Mouse (Mus musculus) intestine, embryonic 14.5 days (tissue): ENCODE measurements around the gene Tmub1. TPM values are rescaled to one million over a fixed set of nuclear protein-coding genes. Genes with fewer than 3 reads are reported as not detected.

Experiments
- ATAC-seq: fragments of 200-750 bp; cut with Nextera tagmentation; replicated peaks from 2 replicates; pipeline ENCODE4 v1.8.0; 2017; ENCODE audit warnings: low read depth, moderate number of reproducible peaks, moderate TSS enrichment, moderate library complexity; ENCODE audit not compliant: low FRiP score, low TSS enrichment
- DNase-seq: peaks from one replicate; pipeline ENCODE4 v3.0.0-alpha.2; 2018; ENCODE audit warnings: low spot score
- H3K27ac ChIP-seq: fragments of 300-500 bp; sonication (generic); 2 replicates; pipeline ENCODE4 v1.5.1; 2014; ENCODE audit warnings: low read depth, mild to moderate bottlenecking, control low read depth
- H3K27me3 ChIP-seq: fragments of 300-500 bp; sonication (generic); replicated peaks from 2 replicates; pipeline ENCODE4 v1.6.1; 2014; ENCODE audit warnings: low read length, control low read depth; ENCODE audit not compliant: control insufficient read depth, insufficient read depth
- H3K36me3 ChIP-seq: fragments of 300-500 bp; sonication (generic); 2 replicates; pipeline ENCODE4 v1.6.1; 2014; ENCODE audit warnings: low read length, control low read depth; ENCODE audit not compliant: control insufficient read depth, insufficient read depth
- H3K4me1 ChIP-seq: fragments of 300-500 bp; sonication (generic); replicated peaks from 2 replicates; pipeline ENCODE4 v1.6.1; 2014; ENCODE audit warnings: low read length, control low read depth, mixed read lengths; ENCODE audit not compliant: control insufficient read depth, insufficient read depth
- H3K4me2 ChIP-seq: fragments of 300-500 bp; sonication (generic); 2 replicates; pipeline ENCODE4 v1.6.1; 2014; ENCODE audit warnings: low read length
- H3K4me3 ChIP-seq: fragments of 300-500 bp; sonication (generic); 2 replicates; pipeline ENCODE4 v1.5.1; 2014; ENCODE audit warnings: low read depth, low read length, control low read depth, mixed read lengths
- H3K9ac ChIP-seq: fragments of 300-500 bp; sonication (generic); 2 replicates; pipeline ENCODE4 v1.6.1; 2014; ENCODE audit warnings: mild to moderate bottlenecking, low read length
- H3K9me3 ChIP-seq: fragments of 300-500 bp; sonication (generic); 2 replicates; pipeline ENCODE4 v1.6.1; 2016; ENCODE audit warnings: low read length, control low read depth; ENCODE audit not compliant: control insufficient read depth
- WGBS: fragments of 180-500 bp; shearing (Covaris S2); extraction: QIAGEN DNeasy Blood & Tissue Kit; methylation state at CpG from one replicate; pipeline ENCODE4 v1.1.7; 2014; 5-methylcytosine and 5-hydroxymethylcytosine counted together
- polyA plus RNA-seq: library from polyadenylated mRNA; unstranded; fragments of >200 nt; fragmentation: Nextera tagmentation; extraction: Ambion mirVana; gene quantifications from 2 replicates; pipeline ENCODE4 v1.2.1, GENCODE M21; 2014

Tmub1 gene
- polyA plus RNA-seq, 1 experiment from 2014 or later: 22.9 TPM

DNA sequence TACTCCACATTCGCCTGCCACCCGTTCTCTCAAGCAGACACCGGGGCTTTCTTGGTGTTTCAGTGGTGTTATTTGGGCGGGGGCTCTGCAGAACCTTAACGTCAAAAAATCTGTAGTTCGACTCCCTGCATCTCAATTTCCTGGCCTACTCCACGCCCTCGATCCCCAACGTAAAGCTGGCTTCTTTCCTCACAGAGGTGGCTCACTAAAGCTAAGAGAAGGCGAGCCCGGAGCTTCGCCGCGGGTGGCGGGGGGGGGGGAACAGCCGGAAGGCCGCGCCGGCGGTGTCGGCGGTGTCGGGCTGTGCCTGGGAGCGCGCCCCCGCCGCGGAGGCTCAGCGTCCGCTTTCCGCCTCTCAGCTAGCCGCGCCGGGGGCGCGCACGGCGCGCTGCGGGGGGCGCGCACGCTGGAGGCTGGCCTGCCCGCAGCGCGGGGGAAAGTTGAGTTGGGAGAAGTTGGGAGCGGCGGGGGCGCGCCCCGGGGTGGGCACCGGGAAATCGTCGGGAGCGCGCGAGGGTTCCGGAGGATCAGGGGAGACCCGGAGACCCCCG, 22.7 kb downstream of the Tmub1 start:
- DNase-seq (peak; percentile 90), ATAC-seq (no peak; the same call in 1 of the 2 replicates)
- Histone ChIP-seq H3K36me3 (peaks cover 24% of the 10 kb centered on the region), H3K4me3 (peak overlapping the region; percentile 70), H3K4me1 (peaks cover 38% of the 10 kb centered on the region), H3K27me3 (no peaks in the 10 kb centered on the region), H3K9me3 (no peaks in the 10 kb centered on the region), H3K4me2 (peak overlapping the region; percentile 88), H3K27ac (peak overlapping the region; percentile 93), H3K9ac (peak overlapping the region; percentile 58)
- WGBS: under 1% methylated on average over 55 of the region's 60 CpGs

DNA sequence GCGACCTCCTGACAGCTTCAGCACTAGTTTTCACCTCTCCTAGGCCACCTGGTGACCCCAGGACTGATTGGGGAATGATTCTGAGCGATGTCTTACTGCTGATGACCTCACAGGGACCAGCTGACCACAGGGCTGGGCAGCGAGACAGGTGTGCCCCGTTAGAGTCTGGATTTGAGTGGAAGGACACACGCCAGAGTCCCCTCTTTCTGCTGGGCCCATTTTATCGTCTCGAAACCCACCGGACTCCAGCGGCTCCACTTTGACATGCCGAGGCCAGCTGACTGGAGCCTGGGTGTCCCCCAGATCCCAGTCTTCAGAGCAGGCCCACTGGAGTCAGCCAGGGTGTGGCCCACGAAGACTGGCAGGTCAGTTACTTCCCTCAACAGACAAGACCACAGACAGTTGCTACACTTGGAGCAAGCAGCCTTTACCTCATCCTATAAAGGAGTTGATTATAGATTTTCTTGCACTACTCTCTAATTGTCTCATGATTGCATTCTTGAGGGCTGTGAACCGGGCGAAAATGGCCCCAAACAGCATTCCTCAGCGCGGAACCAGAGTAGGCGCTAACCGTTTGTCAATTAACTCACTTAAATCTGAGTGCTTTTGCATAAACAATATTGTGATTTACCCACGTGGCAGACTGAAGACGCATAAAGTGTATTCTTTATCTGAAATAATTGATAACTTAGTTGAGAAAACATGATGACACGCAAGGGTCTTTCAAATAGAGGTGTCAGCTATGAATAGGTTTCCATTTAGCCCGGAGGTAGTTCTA, 23.5 kb downstream of the Tmub1 start:
- H3K4me3 ChIP-seq: peak overlapping the region; percentile 70
- peak overlapping the region; percentile 93 for H3K27ac ChIP-seq
- H3K4me2 ChIP-seq: peak overlapping the region; percentile 88
- no peaks in the 10 kb centered on the region for H3K9me3 ChIP-seq
- DNase-seq (peak; percentile 61), ATAC-seq (no peak)
- peaks cover 38% of the 10 kb centered on the region for H3K4me1 ChIP-seq
- H3K27me3 ChIP-seq: no peaks in the 10 kb centered on the region
- WGBS: 9% methylated on average over 21 of the region's 21 CpGs
- peaks cover 24% of the 10 kb centered on the region; the same call in 1 of the 2 replicates for H3K36me3 ChIP-seq
- peak overlapping the region; percentile 65 for H3K9ac ChIP-seq

DNA sequence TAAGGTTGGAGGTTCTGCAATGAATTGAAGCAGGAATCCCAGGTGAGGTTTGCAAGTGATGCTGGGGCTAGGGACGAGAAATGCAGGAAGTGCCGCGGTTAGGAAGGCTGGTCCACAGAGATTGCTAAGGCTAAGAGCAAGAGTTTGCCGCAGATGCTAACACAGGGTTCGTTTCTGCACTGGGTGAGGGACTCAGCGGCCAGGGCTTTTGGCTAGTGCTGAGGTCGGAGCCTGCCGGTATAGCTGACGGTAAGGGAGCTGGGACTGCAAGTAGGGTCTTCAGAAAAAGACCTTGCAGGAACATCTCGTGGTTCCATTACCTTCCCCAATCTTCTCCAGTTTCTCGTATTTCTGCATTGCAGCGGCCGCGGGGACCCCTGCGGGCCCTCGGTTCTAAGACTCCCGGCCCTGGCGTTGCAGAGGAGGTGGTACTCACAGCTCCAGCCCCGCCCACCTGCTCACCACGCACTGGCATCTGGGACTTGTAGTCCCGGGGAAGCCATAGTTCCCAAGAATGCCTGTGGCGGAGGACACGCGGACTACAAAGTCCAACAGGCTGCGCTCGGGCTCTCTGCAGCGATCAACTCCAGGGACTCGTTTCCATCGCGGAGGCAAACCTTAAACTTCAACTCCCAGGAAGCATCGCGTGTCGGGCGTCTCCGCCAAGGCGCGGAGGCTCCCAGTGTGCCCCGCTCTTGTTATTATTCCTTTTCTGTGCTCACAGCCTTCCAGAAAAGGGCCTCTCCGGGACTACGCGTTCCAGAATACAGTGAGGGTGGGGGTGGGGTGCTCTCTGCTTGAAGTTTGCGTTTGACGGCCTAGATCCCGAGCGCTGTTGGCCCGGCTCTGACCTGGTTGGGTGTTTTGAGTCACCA, 24.3 kb downstream of the Tmub1 start, which contains the start of the genes Cdk5 and Slc4a2:
Gene Cdk5 (minus strand): TSS at position 402 of the 875 bp plus-strand sequence.
Gene Slc4a2 (plus strand): TSS at position 709 of the 875 bp plus-strand sequence.
- under 1% methylated on average over 46 of the region's 46 CpGs for WGBS
- DNase-seq (peak; percentile 98), ATAC-seq (peak; percentile 90)
- Histone ChIP-seq H3K4me3 (peak within 1 kb of the TSS; percentile 70), H3K4me2 (peak within 1 kb of the TSS; percentile 88), H3K36me3 (peaks cover 31% of the 10 kb centered on the region; the same call in 1 of the 2 replicates), H3K4me1 (peaks cover 38% of the 10 kb centered on the region), H3K9me3 (no peaks in the 10 kb centered on the region), H3K9ac (peak within 1 kb of the TSS; percentile 65), H3K27ac (peak within 1 kb of the TSS; percentile 93), H3K27me3 (no peaks in the 10 kb centered on the region)

DNA sequence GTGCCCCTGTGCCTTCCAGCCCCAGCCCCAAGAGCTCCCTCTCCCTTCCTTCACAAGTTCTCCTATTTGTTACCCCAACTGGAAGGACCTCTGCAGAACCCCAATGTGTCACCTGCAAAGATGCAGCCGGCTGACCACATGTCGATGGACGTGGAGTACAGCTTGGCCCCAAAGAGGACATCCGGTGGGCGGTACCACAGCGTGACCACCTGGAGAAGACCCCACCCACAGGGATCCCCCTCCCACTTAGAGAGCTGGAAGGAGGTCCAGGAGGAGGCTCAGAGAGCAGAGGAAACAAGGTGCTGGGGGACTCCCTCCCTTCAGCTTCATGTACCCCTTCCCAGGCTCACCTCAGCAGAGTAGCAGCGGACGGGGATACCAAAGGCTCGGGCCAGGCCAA, 27.3 kb downstream of the Tmub1 start:
- peaks cover 31% of the 10 kb centered on the region; the same call in 1 of the 2 replicates for H3K36me3 ChIP-seq
- H3K27ac ChIP-seq: no peak overlapping the region
- H3K27me3 ChIP-seq: no peaks in the 10 kb centered on the region
- ATAC-seq (no peak), DNase-seq (no peak)
- H3K9ac ChIP-seq: no peak overlapping the region
- H3K4me1 ChIP-seq: peaks cover 19% of the 10 kb centered on the region
- WGBS: 88% methylated on average over 9 of the region's 9 CpGs
- H3K4me3 ChIP-seq: no peak overlapping the region
- H3K9me3 ChIP-seq: no peaks in the 10 kb centered on the region
- no peak overlapping the region for H3K4me2 ChIP-seq

DNA sequence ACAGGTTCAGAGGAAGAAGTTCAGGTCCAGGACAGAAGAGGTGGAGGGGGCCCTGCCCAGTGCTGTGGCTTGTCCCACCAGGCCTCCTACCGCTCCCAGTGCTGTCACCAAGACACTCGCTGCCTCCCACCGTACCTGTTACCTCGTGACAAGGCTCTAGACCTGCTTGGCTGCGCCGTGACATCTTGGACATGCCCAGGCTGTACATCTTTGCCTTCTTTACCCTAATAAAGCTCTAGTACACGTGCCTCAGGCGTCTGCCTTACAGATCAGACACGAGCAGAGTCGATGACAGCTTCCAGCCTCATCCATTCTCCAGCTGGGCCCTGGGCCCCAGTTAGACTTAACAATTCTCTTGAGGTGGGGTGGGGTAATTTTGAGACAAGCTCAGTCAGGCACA, 30.1 kb downstream of the Tmub1 start:
- no peak overlapping the region for H3K4me2 ChIP-seq
- no peak for ATAC-seq
- H3K36me3 ChIP-seq: peaks cover 31% of the 10 kb centered on the region; the same call in 1 of the 2 replicates
- peaks cover 9% of the 10 kb centered on the region for H3K4me1 ChIP-seq
- 87% methylated on average over 10 of the region's 10 CpGs for WGBS
- no peaks in the 10 kb centered on the region for H3K27me3 ChIP-seq
- H3K4me3 ChIP-seq: no peak overlapping the region
- no peak overlapping the region for H3K9ac ChIP-seq
- no peak overlapping the region for H3K27ac ChIP-seq
- no peaks in the 10 kb centered on the region for H3K9me3 ChIP-seq
- no peak for DNase-seq

DNA sequence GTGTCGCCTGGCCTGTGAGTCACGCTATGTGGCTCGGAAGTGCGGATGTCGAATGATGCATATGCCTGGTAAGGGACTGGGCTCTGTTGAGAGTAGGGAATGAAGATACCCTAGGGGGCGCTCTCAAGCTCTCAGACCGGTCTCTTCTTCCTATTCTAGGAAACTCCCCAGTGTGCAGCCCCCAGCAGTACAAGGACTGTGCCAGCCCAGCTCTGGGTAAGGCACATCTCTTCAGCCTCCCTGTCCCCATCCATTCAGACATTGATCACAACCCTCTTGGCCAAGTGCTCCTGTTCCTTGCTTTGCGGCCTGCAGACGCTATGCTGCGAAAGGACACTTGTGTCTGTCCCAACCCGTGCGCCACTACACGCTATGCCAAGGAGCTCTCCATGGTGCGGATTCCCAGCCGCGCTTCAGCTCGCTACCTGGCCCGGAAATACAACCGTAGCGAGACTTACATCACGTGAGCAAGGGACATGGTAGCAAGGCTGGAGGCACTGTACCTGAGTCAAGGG, 31.4 kb downstream of the Tmub1 start:
- ATAC-seq (peak; percentile 61), DNase-seq (peak; percentile 82)
- WGBS: 3% methylated on average over 21 of the region's 21 CpGs
- peaks cover 27% of the 10 kb centered on the region; the same call in 1 of the 2 replicates for H3K36me3 ChIP-seq
- H3K4me1 ChIP-seq: 0 out of 2 replicates have a peak, but pooled peaks cover 5% of the 10 kb centered on the region
- no peaks in the 10 kb centered on the region for H3K9me3 ChIP-seq
- peak overlapping the region; percentile 8 for H3K4me2 ChIP-seq
- no peak overlapping the region for H3K27ac ChIP-seq
- H3K27me3 ChIP-seq: no peaks in the 10 kb centered on the region
- no peak overlapping the region for H3K9ac ChIP-seq
- H3K4me3 ChIP-seq: no peak overlapping the region

DNA sequence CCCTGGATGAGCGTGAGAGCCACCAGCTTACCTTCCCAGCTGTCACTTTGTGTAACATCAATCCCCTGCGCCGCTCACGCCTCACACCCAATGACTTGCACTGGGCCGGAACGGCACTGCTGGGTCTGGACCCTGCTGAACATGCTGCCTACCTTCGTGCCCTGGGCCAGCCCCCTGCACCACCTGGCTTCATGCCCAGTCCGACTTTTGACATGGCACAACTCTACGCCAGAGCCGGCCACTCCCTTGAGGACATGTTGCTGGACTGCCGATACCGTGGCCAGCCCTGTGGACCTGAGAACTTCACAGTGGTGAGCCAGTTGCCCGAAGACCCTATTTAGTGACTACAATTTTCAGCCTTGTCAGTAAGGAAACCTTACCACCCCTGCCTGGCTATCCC, 33.7 kb downstream of the Tmub1 start:
- H3K36me3 ChIP-seq: peaks cover 11% of the 10 kb centered on the region
- no peaks in the 10 kb centered on the region for H3K9me3 ChIP-seq
- no peak overlapping the region for H3K4me2 ChIP-seq
- H3K4me3 ChIP-seq: no peak overlapping the region
- DNase-seq: no peak
- WGBS: 83% methylated on average over 13 of the region's 13 CpGs
- H3K9ac ChIP-seq: no peak overlapping the region
- H3K27ac ChIP-seq: no peak overlapping the region
- ATAC-seq: no peak
- H3K4me1 ChIP-seq: 0 out of 2 replicates have a peak, but pooled peaks cover 5% of the 10 kb centered on the region
- no peaks in the 10 kb centered on the region for H3K27me3 ChIP-seq
